Mouse (Mus musculus) midbrain, postnatal 0 days (tissue): ENCODE data around the gene Kmt2e. TPM values are rescaled to one million over a fixed set of nuclear protein-coding genes. Genes with fewer than 3 reads are reported as not detected.

Experiments used
- ATAC-seq: fragments of 200-750 bp; cut with Nextera tagmentation; 2 replicates; pipeline ENCODE4 v1.8.0; 2017; ENCODE audit warnings: moderate number of reproducible peaks, mild to moderate bottlenecking, moderate TSS enrichment, moderate library complexity; ENCODE audit not compliant: low FRiP score
- DNase-seq: peaks from one replicate; pipeline ENCODE4 v3.0.0-alpha.2; 2015; ENCODE audit warnings: low spot score
- H3K27ac ChIP-seq: fragments of 300-500 bp; sonication (generic); 2 replicates; pipeline ENCODE4 v1.5.1; 2014; ENCODE audit warnings: low read depth, mild to moderate bottlenecking, low read length, mixed read lengths
- H3K27me3 ChIP-seq: fragments of 300-500 bp; sonication (generic); 2 replicates; pipeline ENCODE4 v1.6.1; 2014; ENCODE audit warnings: low read length, control low read depth, mixed read lengths; ENCODE audit not compliant: insufficient read depth
- H3K36me3 ChIP-seq: fragments of 300-500 bp; sonication (generic); 2 replicates; pipeline ENCODE4 v1.6.1; 2014; ENCODE audit warnings: low read length, control low read depth, mixed read lengths; ENCODE audit not compliant: insufficient read depth
- H3K4me1 ChIP-seq: fragments of 300-500 bp; sonication (generic); 2 replicates; pipeline ENCODE4 v1.6.1; 2014; ENCODE audit warnings: mild to moderate bottlenecking, control low read depth, antibody characterized with exemption, low read length, mixed read lengths; ENCODE audit not compliant: insufficient read depth
- H3K4me2 ChIP-seq: fragments of 300-500 bp; sonication (generic); 2 replicates; pipeline ENCODE4 v1.6.1; 2014; ENCODE audit warnings: low read depth, mild to moderate bottlenecking, low read length, mixed read lengths; ENCODE audit not compliant: poor library complexity, severe bottlenecking
- H3K4me3 ChIP-seq: fragments of 300-500 bp; sonication (generic); 2 replicates; pipeline ENCODE4 v1.5.1; 2014; ENCODE audit warnings: low read depth, mild to moderate bottlenecking, low read length, moderate library complexity
- H3K9ac ChIP-seq: fragments of 300-500 bp; sonication (generic); replicated peaks from 2 replicates; pipeline ENCODE4 v1.6.1; 2014; ENCODE audit warnings: mild to moderate bottlenecking, low read length, moderate library complexity, mixed read lengths; ENCODE audit not compliant: poor library complexity, severe bottlenecking
- H3K9me3 ChIP-seq: fragments of 300-500 bp; sonication (generic); 2 replicates; pipeline ENCODE4 v1.6.1; 2016; ENCODE audit warnings: low read length, control low read depth
- CTCF ChIP-seq: IDR thresholded peaks from 2 replicates; pipeline ENCODE4 v1.5.1; 2016; ENCODE audit warnings: antibody characterized with exemption, mild to moderate bottlenecking
- whole genome bisulfite sequencing: fragments of 180-500 bp; shearing (Covaris S2); extraction: QIAGEN DNeasy Blood & Tissue Kit; methylation state at CpG from one replicate; pipeline ENCODE4 v1.1.7; 2014; 5-methylcytosine and 5-hydroxymethylcytosine counted together
- polyA plus RNA-seq: library from polyadenylated mRNA; unstranded; fragments of >200 nt; fragmentation: Nextera tagmentation; extraction: Ambion mirVana; gene quantifications from 2 replicates; pipeline ENCODE4 v1.2.1, GENCODE M21; 2015
- total RNA-seq: library from RNA; depleted of rRNA; stranded (reverse); fragments of >200 nt; gene quantifications from 2 replicates; pipeline ENCODE4 v1.2.3, GENCODE M21; 2014

The Kmt2e gene
- total and polyA plus RNA-seq, 2 experiments from 2014 or later, result 49.3 to 144 TPM

DNA sequence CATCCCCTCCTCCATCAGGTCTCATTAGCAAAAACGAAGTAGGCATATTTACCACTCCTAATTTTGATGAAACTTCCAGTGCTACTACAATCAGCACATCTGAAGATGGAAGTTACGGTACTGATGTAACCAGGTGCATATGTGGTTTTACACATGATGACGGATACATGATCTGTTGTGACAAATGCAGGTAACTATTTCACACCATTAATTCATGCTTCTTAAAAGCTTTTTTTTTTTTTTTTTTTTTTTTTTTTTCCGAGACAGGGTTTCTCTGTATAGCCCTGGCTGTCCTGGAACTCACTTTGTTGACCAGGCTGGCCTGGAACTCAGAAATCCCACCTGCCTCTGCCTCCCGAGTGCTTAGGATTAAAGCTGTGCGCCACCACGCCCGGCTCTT is 30.5 kb downstream of the Kmt2e start:
- no peak for TF ChIP-seq CTCF
- WGBS, result 93% methylated on average over 8 of the region's 8 CpGs
- H3K36me3 ChIP-seq, result peaks cover 7% of the 10 kb centered on the region; the same call in 1 of the 2 replicates
- H3K4me2 ChIP-seq, result no peak overlapping the region
- no peak overlapping the region for H3K27ac ChIP-seq
- no peak overlapping the region for H3K4me3 ChIP-seq
- H3K27me3 ChIP-seq, result no peaks in the 10 kb centered on the region
- H3K9ac ChIP-seq, result no peak overlapping the region
- ATAC-seq, result no peak
- H3K9me3 ChIP-seq, result no peaks in the 10 kb centered on the region
- no peak for DNase-seq
- no peaks in the 10 kb centered on the region for H3K4me1 ChIP-seq

DNA sequence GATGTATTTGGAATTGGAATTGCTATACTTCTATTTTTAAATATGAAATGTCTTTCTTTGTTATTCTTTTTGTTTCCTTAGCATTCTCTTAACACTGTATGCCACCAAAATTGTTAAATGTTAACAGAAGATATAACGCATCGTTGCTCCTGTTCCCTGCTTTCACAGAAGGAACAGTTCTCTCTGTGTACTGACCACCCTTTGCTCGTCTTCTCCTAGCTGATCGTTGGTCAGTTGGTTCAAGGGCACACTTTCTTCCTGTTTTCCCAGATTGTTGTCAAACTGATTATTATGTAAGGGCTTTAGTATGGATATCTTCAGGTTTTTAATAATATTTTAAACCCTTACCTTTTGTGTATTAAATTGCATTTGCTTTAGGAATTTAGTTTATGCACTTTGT is 32.3 kb downstream of the Kmt2e start:
- H3K4me1 ChIP-seq, result no peaks in the 10 kb centered on the region
- no peak overlapping the region for H3K27ac ChIP-seq
- no peaks in the 10 kb centered on the region for H3K27me3 ChIP-seq
- no peak overlapping the region for H3K9ac ChIP-seq
- no peak overlapping the region for H3K4me3 ChIP-seq
- no peak for TF ChIP-seq CTCF
- no peaks in the 10 kb centered on the region for H3K9me3 ChIP-seq
- ATAC-seq (no peak), DNase-seq (no peak)
- 91% methylated on average over 4 of the region's 4 CpGs for WGBS
- H3K36me3 ChIP-seq, result peaks cover 10% of the 10 kb centered on the region; the same call in 1 of the 2 replicates
- no peak overlapping the region for H3K4me2 ChIP-seq

DNA sequence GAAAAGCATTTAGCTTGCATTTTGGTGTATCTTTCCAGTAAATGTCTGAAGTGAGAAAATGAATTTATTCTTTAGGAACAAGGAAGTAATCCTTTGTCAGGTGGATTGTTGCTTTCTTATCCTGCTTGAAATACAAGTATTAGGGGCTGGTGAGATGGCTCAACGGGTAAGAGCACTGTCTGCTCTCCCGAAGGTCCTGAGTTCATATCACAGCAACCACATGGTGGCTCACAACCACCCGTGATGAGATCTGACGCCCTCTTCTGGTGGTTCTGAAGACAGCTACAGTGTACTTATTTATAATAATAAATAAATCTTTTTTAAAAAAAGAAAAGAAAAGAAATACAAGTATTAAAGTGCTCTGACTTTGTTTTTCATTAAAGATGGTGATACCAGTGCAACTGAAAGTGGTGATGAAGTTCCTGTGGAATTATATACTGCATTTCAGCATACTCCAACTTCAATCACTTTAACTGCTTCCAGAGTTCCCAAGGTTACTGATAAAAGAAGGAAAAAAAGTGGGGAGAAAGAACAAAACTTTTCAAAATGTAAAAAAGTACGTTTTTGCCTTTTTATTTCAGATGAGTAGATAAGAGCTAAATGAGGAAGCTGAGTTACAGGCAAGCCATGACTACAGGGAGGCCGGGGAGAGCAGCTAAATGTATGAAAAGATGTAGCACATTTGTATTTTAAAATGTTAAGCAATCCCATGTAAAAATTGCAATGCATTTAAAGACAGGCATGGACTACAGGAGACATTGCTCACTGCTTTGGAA is 39.0 kb downstream of the Kmt2e start:
- Histone ChIP-seq H3K4me2 (no peak overlapping the region), H3K4me3 (no peak overlapping the region), H3K36me3 (peaks cover 18% of the 10 kb centered on the region), H3K4me1 (no peaks in the 10 kb centered on the region), H3K27ac (no peak overlapping the region), H3K9ac (no peak overlapping the region), H3K27me3 (no peaks in the 10 kb centered on the region), H3K9me3 (no peaks in the 10 kb centered on the region)
- TF ChIP-seq CTCF, result peak; percentile 52
- DNase-seq (no peak), ATAC-seq (no peak)
- WGBS, result 78% methylated on average over 6 of the region's 6 CpGs

DNA sequence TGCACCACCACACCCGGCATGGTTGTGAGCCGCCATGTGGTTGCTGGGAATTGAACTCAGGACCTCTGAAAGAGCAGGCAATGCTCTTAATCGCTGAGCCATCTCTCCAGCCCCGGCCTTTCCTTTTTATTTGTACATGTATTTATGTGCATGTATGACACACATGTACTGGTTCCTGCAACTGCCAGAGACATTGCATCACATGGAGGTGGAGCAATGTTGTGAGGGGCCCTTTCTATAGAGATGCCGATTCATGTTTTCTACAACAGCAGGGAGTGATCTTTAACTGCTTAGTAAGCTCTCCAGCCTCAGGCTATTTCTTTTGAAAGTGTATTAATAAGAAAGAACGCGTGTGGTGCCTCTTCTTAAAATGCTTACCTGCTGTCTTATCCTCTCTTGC is 49.6 kb downstream of the Kmt2e start:
- no peaks in the 10 kb centered on the region for H3K4me1 ChIP-seq
- no peak for TF ChIP-seq CTCF
- no peak overlapping the region for H3K9ac ChIP-seq
- 85% methylated on average over 7 of the region's 7 CpGs for WGBS
- H3K27me3 ChIP-seq, result no peaks in the 10 kb centered on the region
- no peak for DNase-seq
- H3K4me3 ChIP-seq, result no peak overlapping the region
- H3K27ac ChIP-seq, result no peak overlapping the region
- ATAC-seq, result no peak
- H3K36me3 ChIP-seq, result peaks cover 39% of the 10 kb centered on the region
- no peak overlapping the region for H3K4me2 ChIP-seq
- no peaks in the 10 kb centered on the region for H3K9me3 ChIP-seq

DNA sequence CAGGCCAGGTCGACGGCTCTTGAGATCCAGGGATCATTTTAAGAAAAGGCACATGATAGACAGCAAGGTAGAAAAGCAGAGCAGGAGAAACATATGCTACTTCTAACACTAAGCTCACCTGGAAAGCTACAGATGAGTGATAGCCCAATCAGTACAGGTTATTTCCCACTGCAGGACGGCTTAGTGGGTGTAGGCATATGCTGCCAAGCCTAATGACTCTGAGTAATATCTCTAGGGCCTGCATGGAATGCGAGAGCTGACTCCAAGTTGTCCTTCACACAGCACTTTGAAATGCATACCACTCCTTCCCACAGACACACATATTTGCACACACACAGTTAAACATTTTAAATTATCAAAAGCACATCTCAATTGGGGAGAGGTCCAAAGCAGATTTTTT is 55.0 kb downstream of the Kmt2e start:
- WGBS, result 85% methylated on average over 4 of the region's 4 CpGs
- Histone ChIP-seq H3K27ac (no peak overlapping the region), H3K4me3 (no peak overlapping the region), H3K9ac (no peak overlapping the region), H3K36me3 (peaks cover 59% of the 10 kb centered on the region), H3K4me1 (no peaks in the 10 kb centered on the region), H3K27me3 (no peaks in the 10 kb centered on the region), H3K9me3 (no peaks in the 10 kb centered on the region), H3K4me2 (no peak overlapping the region)
- no peak for TF ChIP-seq CTCF
- no peak for ATAC-seq
- no peak for DNase-seq

DNA sequence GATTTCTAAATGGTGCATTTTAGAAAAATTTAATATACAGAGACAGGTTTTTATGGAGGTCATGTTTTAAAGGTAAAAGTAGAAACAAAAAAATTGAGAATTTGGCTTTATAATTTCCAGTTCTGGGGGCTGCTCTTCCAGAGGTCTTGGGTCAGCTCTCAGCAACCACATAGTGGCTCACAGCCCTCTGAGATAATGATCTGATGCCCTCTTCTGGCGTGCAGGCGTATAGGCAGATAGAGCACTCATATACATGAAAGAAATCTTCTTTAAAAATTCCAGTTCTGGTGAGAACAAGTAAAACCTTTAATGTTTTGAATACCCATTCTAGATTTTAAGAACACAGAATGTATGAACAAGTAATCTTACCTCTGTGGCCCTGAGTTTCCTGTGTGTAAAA is 56.6 kb downstream of the Kmt2e start:
- Histone ChIP-seq H3K4me1 (no peaks in the 10 kb centered on the region), H3K4me2 (no peak overlapping the region), H3K36me3 (peaks cover 58% of the 10 kb centered on the region), H3K27ac (no peak overlapping the region), H3K9ac (no peak overlapping the region), H3K4me3 (no peak overlapping the region), H3K27me3 (no peaks in the 10 kb centered on the region), H3K9me3 (no peaks in the 10 kb centered on the region)
- ATAC-seq (0 out of 2 replicates have a peak, but pooled peaks have one; percentile 73), DNase-seq (peak; percentile 40)
- WGBS, result 50% methylated on average over 2 of the region's 2 CpGs
- TF ChIP-seq CTCF, result peak; percentile 69
